Mouse (Mus musculus) midbrain, embryonic 16.5 days (tissue): ENCODE results near the gene Helt. TPM values are rescaled to one million over a fixed set of nuclear protein-coding genes. Genes with fewer than 3 reads are reported as not detected.

ENCODE experiments used
- ATAC-seq: fragments of 200-750 bp; cut with Nextera tagmentation; 2 replicates; pipeline ENCODE4 v1.8.0; 2017; ENCODE audit warnings: moderate TSS enrichment
- H3K27ac ChIP-seq: fragments of 300-500 bp; sonication (generic); 2 replicates; pipeline ENCODE4 v1.5.1; 2014; ENCODE audit warnings: mild to moderate bottlenecking, low read length, mixed read lengths
- H3K27me3 ChIP-seq: fragments of 300-500 bp; sonication (generic); 2 replicates; pipeline ENCODE4 v1.6.1; 2014; ENCODE audit warnings: low read depth, low read length, mixed read lengths; ENCODE audit not compliant: control insufficient read depth, insufficient read depth
- H3K36me3 ChIP-seq: fragments of 300-500 bp; sonication (generic); 2 replicates; pipeline ENCODE4 v1.6.1; 2014; ENCODE audit warnings: mild to moderate bottlenecking, low read length, moderate library complexity, mixed read lengths; ENCODE audit not compliant: control insufficient read depth, insufficient read depth
- H3K4me1 ChIP-seq: fragments of 300-500 bp; sonication (generic); 2 replicates; pipeline ENCODE4 v1.6.1; 2014; ENCODE audit warnings: mild to moderate bottlenecking, low read length, mixed read lengths; ENCODE audit not compliant: control insufficient read depth, insufficient read depth
- H3K4me2 ChIP-seq: fragments of 300-500 bp; sonication (generic); 2 replicates; pipeline ENCODE4 v1.6.1; 2014; ENCODE audit warnings: mild to moderate bottlenecking, low read length, mixed read lengths
- H3K4me3 ChIP-seq: fragments of 300-500 bp; sonication (generic); 2 replicates; pipeline ENCODE4 v1.5.1; 2014; ENCODE audit warnings: low read depth, mild to moderate bottlenecking, low read length, moderate library complexity, mixed read lengths
- H3K9ac ChIP-seq: fragments of 300-500 bp; sonication (generic); 2 replicates; pipeline ENCODE4 v1.6.1; 2014; ENCODE audit warnings: low read depth, low read length, mixed read lengths
- H3K9me3 ChIP-seq: fragments of 300-500 bp; sonication (generic); replicated peaks from 2 replicates; pipeline ENCODE4 v1.6.1; 2014; ENCODE audit warnings: mild to moderate bottlenecking, low read length, mixed read lengths; ENCODE audit not compliant: control insufficient read depth, poor library complexity, severe bottlenecking
- WGBS: fragments of 180-500 bp; shearing (Covaris S2); extraction: QIAGEN DNeasy Blood & Tissue Kit; methylation state at CpG from one replicate; pipeline ENCODE4 v1.1.7; 2014; 5-methylcytosine and 5-hydroxymethylcytosine counted together
- polyA plus RNA-seq: library from polyadenylated mRNA; unstranded; fragments of >200 nt; fragmentation: Nextera tagmentation; extraction: Ambion mirVana; gene quantifications from 2 replicates; pipeline ENCODE4 v1.2.1, GENCODE M21; 2015

Helt gene
- 2.8 and 3.2 TPM in 2 replicates for polyA plus RNA-seq

DNA sequence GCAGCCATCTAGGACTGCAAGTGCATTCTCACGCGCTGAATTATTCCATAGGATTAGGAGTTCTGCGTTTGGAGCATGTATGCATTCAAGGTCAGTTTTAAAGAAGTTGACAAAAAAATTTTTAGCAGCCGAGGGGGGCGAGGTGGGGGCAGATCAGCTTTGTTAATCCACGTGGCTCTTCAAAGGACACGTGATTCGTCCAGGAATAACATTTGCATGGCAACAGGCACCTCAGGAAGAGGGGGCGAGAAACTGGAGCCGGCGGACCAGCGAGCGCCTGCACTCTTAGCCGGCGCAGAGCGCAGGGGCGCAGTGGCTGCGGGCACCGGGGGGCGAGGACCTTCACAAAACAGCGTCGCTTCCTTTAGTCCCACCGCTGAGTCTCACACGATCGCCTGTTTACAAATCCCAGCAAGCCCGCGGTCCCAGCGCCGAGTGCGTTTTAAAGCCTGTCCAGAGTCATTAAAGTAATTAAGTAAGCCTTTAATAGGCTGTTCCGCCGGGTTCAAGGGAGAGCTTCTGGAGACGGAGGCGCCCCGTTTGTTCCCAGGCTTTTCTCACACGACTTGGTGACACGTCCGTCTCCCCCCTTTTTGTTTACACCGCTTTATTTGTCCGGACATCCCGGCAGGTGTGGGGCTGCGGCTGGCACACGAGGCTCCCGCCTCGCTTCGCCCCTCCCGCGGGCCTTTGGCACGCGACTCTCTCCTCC lies at the start of gene Helt:
TSS of gene Helt (minus strand) at position 491 of the 712 bp plus-strand sequence.
- under 1% methylated on average over 50 of the region's 50 CpGs for WGBS
- Histone ChIP-seq H3K36me3 (no peaks in the 10 kb centered on the region), H3K9ac (no peak within 1 kb of the TSS), H3K27me3 (peaks cover 75% of the 10 kb centered on the region), H3K27ac (no peak within 1 kb of the TSS), H3K4me1 (peaks cover 25% of the 10 kb centered on the region; the same call in 1 of the 2 replicates), H3K9me3 (no peaks in the 10 kb centered on the region), H3K4me3 (peak within 1 kb of the TSS; percentile 18), H3K4me2 (peak within 1 kb of the TSS; percentile 50)
- 0 out of 2 replicates have a peak, but pooled peaks have one; percentile 27 for ATAC-seq

DNA sequence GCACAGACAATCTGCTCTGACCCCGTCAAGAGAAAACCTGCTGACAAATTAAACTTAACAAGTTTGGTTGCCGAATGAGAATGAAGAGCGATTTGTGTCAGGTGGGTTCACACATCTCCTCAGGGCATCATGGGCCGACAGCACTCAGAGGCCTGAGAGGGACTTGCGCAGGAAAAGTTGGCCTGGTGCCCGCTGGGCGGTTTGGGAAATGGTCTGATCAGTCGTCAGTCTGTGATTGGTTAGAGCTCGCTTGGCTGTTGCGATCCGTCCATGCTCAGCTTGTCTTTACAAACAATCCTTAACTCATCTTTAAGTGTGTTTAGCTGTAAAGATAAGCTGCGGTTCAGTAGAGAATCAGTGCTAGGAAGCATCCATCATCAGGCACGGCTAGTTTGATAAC lies 47.8 kb upstream of the Helt start:
- ATAC-seq, result no peak
- WGBS, result 87% methylated on average over 13 of the region's 13 CpGs

DNA sequence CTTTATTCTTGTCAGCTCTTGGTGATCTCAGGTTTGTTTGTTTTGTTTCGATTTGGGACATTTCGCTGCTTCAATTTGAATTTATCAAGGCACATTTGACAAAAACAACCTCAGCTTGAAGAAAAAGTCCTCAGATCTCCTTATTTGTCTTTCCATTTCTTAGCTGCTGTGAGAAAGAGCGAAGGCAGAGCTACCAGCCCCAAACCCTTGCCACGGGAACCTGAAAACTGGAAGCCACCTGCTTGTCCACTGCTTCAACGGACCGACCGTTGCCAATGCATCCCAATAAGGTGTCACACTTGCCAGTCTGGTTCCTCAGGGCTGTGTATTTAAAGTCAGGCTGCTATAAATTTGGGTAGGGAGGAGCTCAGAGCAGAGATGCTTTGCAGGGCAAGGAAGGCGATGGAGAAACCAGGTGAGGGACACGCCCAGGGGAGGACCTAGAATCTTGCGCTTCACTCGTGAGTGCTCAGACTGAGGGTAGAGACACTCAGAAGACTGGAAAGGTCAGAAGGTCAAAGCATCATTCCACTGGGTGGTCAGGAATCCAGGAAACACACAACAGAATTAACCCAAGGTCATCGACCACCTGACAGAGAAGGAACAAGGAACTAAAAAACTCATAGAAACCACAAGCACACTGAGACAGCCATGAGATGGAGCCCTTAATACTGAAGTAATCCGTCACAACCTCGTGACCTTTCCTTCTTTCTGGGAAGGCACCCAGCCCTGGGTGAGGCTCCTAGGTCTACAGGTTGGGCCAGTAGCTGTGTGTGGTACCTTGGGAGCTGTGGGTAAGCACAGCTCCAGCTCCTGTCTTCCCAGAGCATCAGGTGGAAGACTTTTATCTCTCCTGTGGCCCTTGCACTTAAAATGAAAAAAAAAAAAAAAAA lies 46.2 kb upstream of the Helt start:
- Histone ChIP-seq H3K9ac (no peak overlapping the region), H3K27me3 (no peaks in the 10 kb centered on the region), H3K27ac (no peak overlapping the region), H3K36me3 (no peaks in the 10 kb centered on the region), H3K4me3 (no peak overlapping the region), H3K4me2 (no peak overlapping the region), H3K4me1 (no peaks in the 10 kb centered on the region), H3K9me3 (no peaks in the 10 kb centered on the region)
- WGBS, result 85% methylated on average over 14 of the region's 14 CpGs
- no peak for ATAC-seq

More for the DNA sequence above, 47.8 kb upstream of the Helt start:
- no peak overlapping the region for H3K4me2 ChIP-seq
- H3K27me3 ChIP-seq, result no peaks in the 10 kb centered on the region
- H3K9me3 ChIP-seq, result no peaks in the 10 kb centered on the region
- H3K4me1 ChIP-seq, result no peaks in the 10 kb centered on the region
- no peak overlapping the region for H3K27ac ChIP-seq
- no peak overlapping the region for H3K4me3 ChIP-seq
- H3K36me3 ChIP-seq, result no peaks in the 10 kb centered on the region
- H3K9ac ChIP-seq, result no peak overlapping the region

DNA sequence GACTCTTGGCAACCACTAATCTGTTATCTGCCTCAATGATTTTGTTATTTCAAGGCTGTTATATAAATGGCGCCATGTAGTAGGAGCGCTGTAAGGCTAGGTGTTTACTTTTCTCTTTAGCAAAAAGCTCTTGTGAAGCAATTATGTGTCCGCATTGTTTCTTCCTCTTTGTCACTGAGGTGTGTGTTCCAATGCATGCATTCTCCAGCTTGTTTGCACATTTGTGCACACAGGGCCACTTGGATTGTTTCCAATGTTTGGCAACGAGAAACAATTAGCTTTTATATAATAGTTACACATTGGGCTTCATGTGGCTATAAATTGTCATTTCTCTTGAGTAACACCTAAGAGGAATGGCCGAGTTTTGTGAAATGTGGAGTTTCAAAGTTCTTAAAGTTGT lies 44.8 kb upstream of the Helt start:
- Histone ChIP-seq H3K9me3 (no peaks in the 10 kb centered on the region), H3K27ac (no peak overlapping the region), H3K9ac (no peak overlapping the region), H3K36me3 (no peaks in the 10 kb centered on the region), H3K27me3 (no peaks in the 10 kb centered on the region), H3K4me3 (no peak overlapping the region), H3K4me1 (no peaks in the 10 kb centered on the region), H3K4me2 (no peak overlapping the region)
- no peak for ATAC-seq
- WGBS, result 76% methylated on average over 5 of the region's 5 CpGs

DNA sequence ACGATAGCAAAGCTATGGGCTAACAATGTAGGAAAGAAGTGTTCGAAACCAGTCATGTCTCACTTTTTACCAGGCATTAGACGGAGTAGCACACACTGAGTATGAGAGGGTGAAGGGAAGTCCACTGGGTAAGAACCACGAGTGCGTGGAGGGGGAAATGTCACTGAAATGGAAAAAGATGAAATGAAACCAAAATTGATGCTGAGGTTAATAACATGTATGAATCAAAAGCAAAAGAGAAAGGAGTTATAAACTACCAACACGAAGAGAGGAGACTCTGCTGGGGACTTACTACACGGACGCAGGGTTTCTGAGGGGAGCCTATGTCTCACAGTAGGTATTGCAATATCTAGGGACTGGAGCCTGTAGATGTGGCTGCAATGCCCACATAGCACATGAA lies 41.9 kb upstream of the Helt start:
- H3K36me3 ChIP-seq, result no peaks in the 10 kb centered on the region
- H3K4me1 ChIP-seq, result no peaks in the 10 kb centered on the region
- H3K4me3 ChIP-seq, result no peak overlapping the region
- H3K27ac ChIP-seq, result no peak overlapping the region
- no peak overlapping the region for H3K9ac ChIP-seq
- no peak for ATAC-seq
- no peaks in the 10 kb centered on the region for H3K9me3 ChIP-seq
- H3K27me3 ChIP-seq, result no peaks in the 10 kb centered on the region
- H3K4me2 ChIP-seq, result no peak overlapping the region
- WGBS, result 93% methylated on average over 8 of the region's 8 CpGs

DNA sequence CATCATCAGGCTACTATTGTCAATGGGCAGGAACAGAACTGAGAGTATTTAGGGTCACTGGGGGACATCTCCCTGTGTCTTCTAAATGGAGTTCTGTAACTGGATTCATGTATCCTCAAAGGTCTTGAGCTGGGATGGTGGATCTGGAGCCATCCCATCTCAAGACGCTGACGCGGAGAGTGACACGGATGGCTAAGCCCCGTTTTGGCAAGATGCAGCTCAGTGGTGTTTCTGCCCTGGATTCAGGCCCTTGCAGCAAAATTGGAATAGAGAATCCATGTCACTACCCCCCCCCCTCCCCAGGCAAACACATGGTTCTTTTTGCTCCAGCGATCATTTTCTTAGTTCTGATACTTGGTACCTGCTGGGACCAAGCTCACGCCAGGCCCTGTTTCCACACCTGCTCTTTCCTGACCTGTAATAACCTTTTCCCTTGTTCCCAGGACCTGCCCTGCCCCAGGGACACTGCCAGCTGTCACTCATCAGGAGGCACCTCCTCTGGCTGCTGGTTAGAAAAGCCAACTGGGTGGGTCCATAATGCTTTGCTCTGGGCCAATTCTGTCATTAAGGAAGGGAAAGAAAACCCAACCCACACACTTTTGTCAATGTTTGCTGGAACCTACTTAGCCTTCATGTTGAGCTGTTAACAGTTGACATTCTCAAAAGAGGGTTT lies 38.1 kb upstream of the Helt start:
- no peaks in the 10 kb centered on the region for H3K4me1 ChIP-seq
- ATAC-seq, result no peak
- no peak overlapping the region for H3K27ac ChIP-seq
- H3K27me3 ChIP-seq, result no peaks in the 10 kb centered on the region
- no peak overlapping the region for H3K9ac ChIP-seq
- H3K4me3 ChIP-seq, result no peak overlapping the region
- WGBS, result 82% methylated on average over 7 of the region's 7 CpGs
- no peak overlapping the region for H3K4me2 ChIP-seq
- no peaks in the 10 kb centered on the region for H3K36me3 ChIP-seq
- H3K9me3 ChIP-seq, result no peaks in the 10 kb centered on the region

DNA sequence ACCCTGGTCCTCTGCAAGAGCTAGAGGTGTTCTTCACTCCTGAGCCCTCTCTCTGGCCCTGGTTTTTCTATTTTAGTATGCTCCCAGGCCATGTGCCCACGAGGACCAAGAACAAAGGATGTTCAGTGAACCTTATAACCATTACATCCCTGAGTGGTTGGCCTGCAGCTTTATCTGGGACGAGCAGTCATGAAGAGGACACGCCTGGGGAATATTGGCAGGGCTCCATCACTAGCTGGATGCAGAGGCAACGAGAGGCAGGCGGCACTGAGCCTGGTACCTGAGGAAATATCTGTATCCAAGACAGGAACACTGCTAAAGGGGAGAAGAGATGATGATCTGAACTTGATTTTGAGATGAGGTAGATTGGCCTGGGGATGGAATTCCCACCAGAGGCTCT lies 37.3 kb upstream of the Helt start:
- 68% methylated on average over 5 of the region's 5 CpGs for WGBS
- Histone ChIP-seq H3K9me3 (no peaks in the 10 kb centered on the region), H3K9ac (no peak overlapping the region), H3K4me1 (no peaks in the 10 kb centered on the region), H3K27me3 (no peaks in the 10 kb centered on the region), H3K4me2 (no peak overlapping the region), H3K27ac (no peak overlapping the region), H3K36me3 (no peaks in the 10 kb centered on the region), H3K4me3 (no peak overlapping the region)
- no peak for ATAC-seq

DNA sequence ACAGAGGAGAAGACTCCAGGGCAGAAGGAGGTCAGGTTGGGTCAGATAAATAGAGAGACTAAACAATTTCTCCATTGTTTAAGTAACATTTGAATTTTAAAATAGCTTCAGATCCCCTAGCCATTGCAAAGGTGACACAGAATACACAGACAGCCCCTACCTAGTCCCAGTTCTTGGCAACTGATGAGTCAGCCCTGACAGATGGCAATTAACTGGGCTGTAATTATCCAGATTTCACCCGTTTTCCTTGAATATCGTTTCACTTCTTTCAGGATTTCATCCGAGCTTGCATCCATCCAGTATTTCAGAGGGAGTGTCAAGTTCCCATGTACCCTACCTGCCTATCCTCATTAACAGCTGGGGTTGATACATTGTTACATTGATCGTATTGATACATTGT lies 34.9 kb upstream of the Helt start:
- no peaks in the 10 kb centered on the region for H3K9me3 ChIP-seq
- no peak overlapping the region for H3K9ac ChIP-seq
- H3K4me2 ChIP-seq, result no peak overlapping the region
- H3K36me3 ChIP-seq, result no peaks in the 10 kb centered on the region
- ATAC-seq, result no peak
- H3K4me1 ChIP-seq, result no peaks in the 10 kb centered on the region
- H3K27ac ChIP-seq, result no peak overlapping the region
- 70% methylated on average over 4 of the region's 4 CpGs for WGBS
- H3K4me3 ChIP-seq, result no peak overlapping the region
- no peaks in the 10 kb centered on the region for H3K27me3 ChIP-seq
